Mouse (Mus musculus): ENCODE results near the gene Pigp. TPM values are rescaled to one million over a fixed set of nuclear protein-coding genes. Genes with fewer than 3 reads are reported as not detected.
A peak's percentile ranks its signal among the peaks of the same experiment; 100 is the strongest.

Pigp gene
- total RNA-seq (2021): 100 to 1,000 TPM; 101 to 106 TPM
- long read RNA-seq, experiment 1, transcript Pigp-203 (5 exons, 966 nt): minor isoform, 19 of 63 reads
- long read RNA-seq, experiment 1, transcript Pigp-202 (5 exons, 745 nt): major isoform, 28 of 63 reads
- long read RNA-seq, experiment 1, partial matches to known transcripts: 0 of 63 reads
- long read RNA-seq, experiment 1, other reads (novel, unspliced or antisense): 5 of 63 reads
- long read RNA-seq, experiment 2, transcript Pigp-206 (4 exons, 695 nt): minor isoform, 12 of 58 reads
- long read RNA-seq, experiment 2, transcript Pigp-203 (5 exons, 966 nt): major isoform, 29 of 58 reads
- long read RNA-seq, experiment 2, transcript Pigp-204 (5 exons, 912 nt): minor isoform, 6 of 58 reads
- long read RNA-seq, experiment 2, transcript Pigp-202 (5 exons, 745 nt): minor isoform, 8 of 58 reads
- long read RNA-seq, experiment 2, partial matches to known transcripts: 0 of 58 reads
- long read RNA-seq, experiment 2, other reads (novel, unspliced or antisense): 3 of 58 reads

DNA sequence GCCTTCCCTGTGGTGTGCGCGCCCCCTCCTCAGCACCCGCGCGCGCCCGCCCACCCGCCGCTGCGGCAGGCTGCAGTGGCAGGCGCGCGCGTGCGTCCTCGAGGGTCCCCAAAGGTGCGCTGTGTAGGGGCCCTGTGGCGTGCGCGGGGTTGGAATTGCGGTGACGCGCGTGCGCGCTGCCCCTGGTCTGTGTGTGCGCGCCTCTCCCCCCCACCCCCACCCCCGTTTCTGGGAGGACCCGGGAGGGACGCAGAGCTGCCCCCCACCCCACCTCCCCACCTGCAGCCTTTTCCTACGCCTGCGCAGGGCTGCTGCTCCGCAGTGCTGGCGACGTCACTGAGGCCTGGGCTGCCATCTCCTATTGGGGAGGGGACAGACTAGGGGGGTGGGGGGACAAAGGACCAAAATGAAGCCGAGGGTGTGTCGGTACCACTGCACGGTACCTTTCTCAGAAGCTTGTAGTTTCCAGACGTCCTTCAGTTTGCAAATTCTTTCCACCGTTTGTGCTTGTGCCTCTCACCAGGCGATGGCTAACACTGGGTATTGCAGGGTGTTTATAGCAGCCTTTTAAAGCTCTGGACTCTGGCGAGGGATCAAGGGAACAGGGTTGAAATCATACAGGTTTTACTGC is at the start of gene Pigp:
Gene Pigp, minus strand, starts transcription at position 542 of the 631 bp plus-strand sequence.
- DNase-seq (ENCODE audit: low spot score in 2 of 2): peak in 1 of 2 experiments; percentile 22

DNA sequence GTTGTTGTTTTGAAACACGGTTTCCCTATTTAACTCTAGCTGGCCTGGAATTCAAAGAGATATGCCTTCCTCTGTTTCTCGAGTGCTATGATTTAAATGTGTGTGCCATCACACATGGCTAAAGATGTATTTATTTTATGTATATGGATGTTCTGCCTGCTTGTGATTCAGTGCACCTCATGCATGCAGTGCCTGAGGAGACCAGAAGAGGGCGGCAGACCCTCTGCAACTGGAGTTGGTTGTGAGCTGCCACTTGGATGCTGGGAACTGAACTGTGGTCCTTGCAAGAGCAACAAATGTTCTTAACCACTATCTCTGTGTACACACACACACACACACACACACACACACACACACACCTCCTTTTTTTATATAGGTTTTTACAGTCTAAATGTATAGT is 48.9 kb upstream of the Pigp start:
- no peak for DNase-seq (ENCODE audit: low spot score in 2 of 2)

DNA sequence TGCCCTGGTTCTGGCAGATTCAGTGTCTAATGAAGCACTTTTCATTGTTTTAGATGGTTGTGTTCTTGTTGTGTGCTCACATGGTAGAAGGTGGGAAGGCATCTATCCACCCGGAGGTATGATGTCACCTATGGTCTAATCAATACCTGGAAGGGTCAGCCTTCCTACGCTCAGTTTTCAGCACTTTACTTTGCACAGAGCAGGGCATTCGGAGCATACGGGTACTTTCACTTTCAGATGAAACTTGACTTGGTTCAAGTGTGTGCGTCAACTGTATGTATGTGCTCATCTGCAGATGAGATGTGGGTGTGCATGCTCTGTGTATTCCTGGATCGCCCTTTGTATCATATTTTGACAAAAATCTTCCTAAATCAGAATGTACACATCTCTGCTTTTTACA is 42.5 kb upstream of the Pigp start:
- DNase-seq (ENCODE audit: low spot score in 2 of 2): no peak

- no peak for DNase-seq (ENCODE audit: low spot score in 2 of 2)
Measured at GRCm38 (mm10) chr16:94412760-94413159, 41.1 kb upstream of the Pigp start.

- DNase-seq (ENCODE audit: low spot score in 2 of 2): no peak
Measured at GRCm38 (mm10) chr16:94412198-94412597, 40.6 kb upstream of the Pigp start.

- DNase-seq (ENCODE audit: low spot score in 2 of 2): no peak
Measured at GRCm38 (mm10) chr16:94411287-94411686, 39.6 kb upstream of the Pigp start.

GRCm38 (mm10) chr16:94402185-94402584 is 30.5 kb upstream of the Pigp start:
- DNase-seq (ENCODE audit: low spot score in 2 of 2): no peak

DNA sequence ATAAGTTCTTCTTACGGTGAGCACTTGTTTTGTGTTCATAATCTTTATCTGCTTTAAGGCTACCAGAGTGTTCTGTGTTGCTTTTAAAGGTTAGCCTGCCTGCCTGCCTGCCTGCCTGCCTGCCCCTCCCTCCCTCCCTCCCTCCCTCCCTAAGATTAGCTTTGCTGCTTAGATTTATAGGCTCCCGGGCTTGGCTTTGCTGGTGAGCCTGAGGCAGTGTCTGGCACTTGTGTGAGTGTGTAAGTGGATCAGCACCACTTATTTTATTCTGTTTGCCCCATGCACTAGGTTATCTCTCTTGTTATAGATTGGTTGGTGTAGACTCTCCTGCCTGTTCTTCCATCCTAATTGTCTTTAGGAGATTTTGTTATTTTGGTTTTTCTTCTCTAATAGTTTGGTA is 30.0 kb upstream of the Pigp start:
- no peak for DNase-seq (ENCODE audit: low spot score in 2 of 2)

DNA sequence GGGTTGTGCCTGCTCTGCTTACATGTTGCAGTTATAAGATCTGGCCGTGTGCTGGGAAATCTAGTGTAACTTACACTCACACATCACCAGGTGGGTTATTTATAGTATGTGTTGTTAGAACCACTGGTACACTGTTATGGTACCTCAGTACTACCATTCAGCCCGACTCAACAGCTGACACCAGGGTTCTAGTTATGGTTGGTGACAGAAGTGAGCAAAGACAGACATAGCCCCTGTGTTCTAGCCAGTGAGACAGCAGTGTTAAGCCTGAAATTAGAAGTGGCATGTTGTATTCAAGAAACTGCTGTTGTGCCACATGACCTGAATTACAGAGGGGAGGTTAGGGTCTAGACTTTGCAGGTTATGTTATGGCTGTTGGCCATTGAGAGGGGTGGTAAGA is 27.5 kb upstream of the Pigp start:
- no peak for DNase-seq (ENCODE audit: low spot score in 2 of 2)

GRCm38 (mm10) chr16:94396641-94397040 is 25.0 kb upstream of the Pigp start:
- DNase-seq (ENCODE audit: low spot score in 2 of 2): no peak

GRCm38 (mm10) chr16:94395051-94395450 is 23.4 kb upstream of the Pigp start:
- no peak for DNase-seq (ENCODE audit: low spot score in 2 of 2)

- no peak for DNase-seq (ENCODE audit: low spot score in 2 of 2)
Measured at GRCm38 (mm10) chr16:94392299-94392698, 20.7 kb upstream of the Pigp start.

DNA sequence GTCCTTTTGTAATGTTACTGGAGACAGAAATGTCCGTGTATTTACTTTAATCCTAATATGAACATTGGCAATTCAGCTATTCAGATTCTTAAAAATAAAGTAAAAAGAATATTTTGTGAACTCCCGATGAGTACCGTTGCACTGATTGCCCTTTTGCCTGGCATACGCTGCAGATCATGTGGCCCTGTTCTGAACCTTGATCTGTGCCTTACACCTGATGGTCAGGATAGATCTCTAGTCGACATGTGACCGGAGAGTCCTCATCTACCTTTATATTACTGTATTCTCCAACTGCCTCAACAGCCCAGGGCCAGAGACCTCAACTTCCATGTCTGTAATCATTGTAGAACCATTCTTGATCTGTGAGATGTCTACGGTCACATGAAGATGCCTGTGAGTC is 16.0 kb upstream of the Pigp start:
- no peak for DNase-seq (ENCODE audit: low spot score in 2 of 2)

DNA sequence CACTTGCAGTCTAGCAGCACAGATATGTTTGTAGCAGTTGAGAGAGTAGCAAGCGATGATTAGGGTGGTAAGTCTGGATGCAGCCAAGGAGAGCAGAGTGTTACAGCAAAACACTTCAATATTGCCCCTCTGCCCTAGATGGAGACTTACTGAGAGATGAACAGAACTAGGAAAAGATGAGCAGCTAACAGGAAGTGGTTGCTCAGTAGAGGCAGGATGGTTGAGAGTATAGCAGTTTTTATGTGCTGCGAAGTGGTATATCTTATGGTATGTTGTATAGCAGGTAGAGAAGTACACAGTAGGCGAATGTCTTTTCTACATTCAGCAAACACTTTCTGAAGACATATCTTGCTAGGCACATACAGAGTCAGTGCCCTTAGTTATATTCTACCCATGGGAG is 11.6 kb upstream of the Pigp start:
- no peak for DNase-seq (ENCODE audit: low spot score in 2 of 2)

DNA sequence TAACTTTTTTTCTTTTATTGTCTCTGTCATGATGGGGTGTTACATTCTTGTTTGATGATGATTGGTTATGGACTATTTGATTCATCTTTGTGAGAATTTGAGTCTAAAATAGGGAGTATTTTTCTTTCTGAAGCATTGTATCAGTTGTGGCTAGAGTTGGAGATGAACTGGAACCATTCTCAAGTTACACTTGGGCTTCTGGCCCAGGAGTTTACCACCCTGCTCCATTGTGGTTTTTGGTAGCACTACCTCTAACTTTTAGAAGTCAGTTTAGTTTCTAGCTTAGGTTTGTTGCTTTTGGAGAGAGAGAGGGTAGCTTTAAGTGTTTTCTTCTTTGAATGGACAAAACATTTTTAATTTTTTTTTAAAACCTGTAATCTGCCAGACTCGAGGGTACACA is 7.7 kb upstream of the Pigp start:
- DNase-seq (ENCODE audit: low spot score in 2 of 2): no peak

DNA sequence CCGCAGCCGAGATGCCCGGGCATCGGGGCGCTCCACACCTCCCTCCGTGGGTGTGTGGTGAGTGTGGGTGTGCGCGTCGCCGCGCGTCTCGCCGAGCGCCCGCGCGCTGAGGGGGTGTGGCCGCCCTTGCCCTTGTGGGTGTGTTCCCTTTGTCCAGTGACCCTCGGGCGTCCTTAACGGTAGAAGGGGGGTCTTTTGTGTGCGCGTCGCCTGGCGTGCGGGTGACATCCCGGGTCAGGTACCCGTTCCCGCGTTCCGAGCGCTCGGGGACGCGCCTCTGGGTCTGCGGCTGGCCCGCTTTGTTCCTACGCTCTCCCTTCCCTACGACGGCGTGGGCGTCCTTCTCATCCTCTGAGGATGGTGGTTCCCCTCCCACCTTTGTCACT is 734 bp downstream of the Pigp start:
- peak; percentile 45 to 62 for DNase-seq (ENCODE audit: low spot score in 2 of 2)

DNA sequence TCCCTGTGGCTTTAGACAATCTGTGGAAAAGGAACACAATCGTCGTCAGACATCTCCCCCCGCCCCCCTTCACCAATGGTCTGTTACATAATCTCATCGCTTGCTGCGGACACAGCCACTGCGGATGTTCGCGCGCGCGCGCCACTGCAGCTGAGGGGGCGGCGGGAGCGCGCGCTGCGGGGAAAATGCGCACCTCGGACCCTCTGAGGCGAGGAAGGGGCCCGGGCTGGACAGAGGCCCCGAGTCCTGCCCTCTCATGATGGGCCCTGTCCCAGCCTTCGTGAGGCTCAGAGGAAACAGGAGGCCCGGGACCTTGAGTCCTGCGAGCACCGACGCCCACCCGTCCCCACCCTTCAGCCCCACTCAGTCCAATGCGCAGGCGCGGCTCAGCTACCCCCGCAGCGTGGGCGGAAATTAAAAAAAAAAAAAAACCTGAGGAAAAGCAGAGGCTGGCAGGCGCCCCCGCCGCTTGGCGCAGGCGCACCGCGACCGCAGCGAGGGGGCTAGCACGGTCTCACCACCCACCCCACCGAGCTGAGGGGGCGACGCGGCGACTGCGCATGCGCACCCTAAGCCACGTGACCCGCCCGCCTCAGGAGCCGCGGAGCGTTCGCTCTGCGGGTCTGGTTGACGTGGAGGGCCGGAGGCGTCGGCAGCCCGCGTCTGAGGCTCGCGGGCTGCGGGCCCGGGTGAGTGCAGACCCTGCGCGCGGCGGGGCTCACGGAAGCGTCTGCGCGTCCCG is 1.3 kb downstream of the Pigp start, which contains the start of gene Ttc3:
Gene Ttc3, plus strand, starts transcription at position 446 of the 742 bp plus-strand sequence.
- DNase-seq (ENCODE audit: low spot score in 2 of 2): peak; percentile 89 to 92

GRCm38 (mm10) chr16:94369596-94370172 is 2.0 kb downstream of the Pigp start:
- no peak for DNase-seq (ENCODE audit: low spot score in 2 of 2)

DNA sequence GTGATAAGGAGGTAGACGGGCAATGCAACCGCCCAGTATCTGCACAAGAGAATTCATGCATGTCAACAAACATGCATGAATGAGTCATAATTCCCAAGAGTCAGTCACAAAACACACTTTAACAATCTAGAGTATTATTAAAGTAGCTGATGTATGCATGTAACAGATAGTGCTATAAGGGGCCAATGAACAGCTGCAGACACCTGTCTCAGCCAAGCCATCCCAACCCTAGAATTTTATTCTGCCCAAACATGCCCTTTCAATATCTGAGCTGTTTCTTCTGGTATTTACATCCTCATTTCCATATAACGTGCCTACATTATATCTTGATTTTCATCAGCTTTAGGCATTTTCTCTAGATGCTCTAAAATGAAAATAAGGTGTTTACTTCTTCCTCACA is 6.2 kb downstream of the Pigp start:
- no peak for DNase-seq (ENCODE audit: low spot score in 2 of 2)

DNA sequence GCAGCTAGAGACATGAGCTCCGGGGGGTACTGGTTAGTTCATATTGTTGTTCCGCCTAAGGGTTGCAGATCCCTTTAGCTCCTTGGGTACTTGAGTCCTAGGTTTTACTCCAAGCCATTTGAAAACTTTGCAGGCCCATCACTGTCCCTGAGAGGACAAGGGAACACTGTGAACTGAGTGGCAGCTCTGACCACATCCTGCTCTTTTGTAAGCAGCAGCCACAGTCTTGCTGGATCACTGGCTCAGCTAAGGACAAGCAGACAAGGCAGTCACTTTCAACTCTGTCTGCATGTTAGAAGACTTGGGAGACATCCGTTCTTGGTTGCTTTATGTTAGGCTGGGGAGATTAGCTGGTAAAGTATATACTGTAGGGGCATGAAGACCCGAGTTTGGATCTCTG is 7.8 kb downstream of the Pigp start:
- DNase-seq (ENCODE audit: low spot score in 2 of 2): no peak

GRCm38 (mm10) chr16:94362174-94362873 is 9.3 kb downstream of the Pigp start:
- peak; percentile 31 to 51 for DNase-seq (ENCODE audit: low spot score in 2 of 2)

Data from adrenal gland, postnatal 4 days (tissue).